Mouse (Mus musculus) myocyte (in vitro differentiated cells): ENCODE results near the gene Dcakd.

Experiments
- CEBPB ChIP-seq: IDR thresholded peaks from 2 replicates; pipeline ENCODE4 v1.6.1; 2011; ENCODE audit warnings: mild to moderate bottlenecking, moderate library complexity; ENCODE audit not compliant: poor library complexity, insufficient read depth, severe bottlenecking
- MYOD1 ChIP-seq, 3 experiments: IDR thresholded peaks; one replicate each; pipeline ENCODE4 v1.6.1; 2011; ENCODE audit warnings: control low read depth in 2 of 3, low read depth in 2 of 3, mild to moderate bottlenecking in 2 of 3, moderate library complexity in 1 of 3; ENCODE audit not compliant: insufficient read length in 2 of 3, control insufficient read depth in 1 of 3
- POLR2A ChIP-seq: IDR thresholded peaks from one replicate; pipeline ENCODE4 v1.6.1; 2011; ENCODE audit warnings: low read depth, mild to moderate bottlenecking, control low read depth, moderate library complexity; ENCODE audit not compliant: insufficient read length
- POLR2AphosphoS2 ChIP-seq: IDR thresholded peaks from one replicate; pipeline ENCODE4 v1.6.1; 2011; ENCODE audit warnings: low read depth, control low read depth; ENCODE audit not compliant: insufficient read length
- USF1 ChIP-seq: IDR thresholded peaks from one replicate; pipeline ENCODE4 v1.6.1; 2011; ENCODE audit warnings: low read depth, mild to moderate bottlenecking, control low read depth, moderate library complexity

DNA sequence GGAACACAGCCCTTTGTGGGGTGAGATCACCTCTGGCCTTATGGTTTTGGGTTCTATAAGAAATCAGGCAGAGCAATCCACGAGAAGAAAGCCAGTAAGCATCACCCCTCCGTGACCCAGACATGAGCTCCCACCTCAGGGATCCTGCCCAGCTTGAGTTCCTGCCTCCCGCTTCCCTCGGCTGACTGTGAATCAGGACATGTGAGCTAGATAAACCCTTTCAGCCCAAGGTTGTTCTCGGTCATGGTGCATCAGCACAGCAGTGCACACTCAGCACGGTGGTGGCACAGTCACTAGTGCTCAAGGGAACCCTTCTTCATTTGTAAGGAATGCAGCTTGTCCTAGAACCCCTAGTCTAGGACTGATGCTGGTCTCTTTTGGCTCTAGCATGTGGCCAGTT is 9.3 kb downstream of the Dcakd start:
- TF ChIP-seq POLR2A (peak; percentile 11), POLR2AphosphoS2 (peak; percentile 28), MYOD1 (IDR thresholded peaks at IDR 0.05; ENCODE audit: control insufficient read depth in 1 of 3, insufficient read length in 2 of 3, low read depth in 2 of 3) (no peak), CEBPB (no peak), USF1 (no peak)
